Mouse (Mus musculus) ovary, adult 18-20 months (tissue): ENCODE data around the gene Uvrag.

ENCODE experiments used
- DNase-seq: peaks from one replicate; pipeline ENCODE4 v3.0.0; 2022; ENCODE audit warnings: low spot score, mixed read lengths

Uvrag gene

DNA sequence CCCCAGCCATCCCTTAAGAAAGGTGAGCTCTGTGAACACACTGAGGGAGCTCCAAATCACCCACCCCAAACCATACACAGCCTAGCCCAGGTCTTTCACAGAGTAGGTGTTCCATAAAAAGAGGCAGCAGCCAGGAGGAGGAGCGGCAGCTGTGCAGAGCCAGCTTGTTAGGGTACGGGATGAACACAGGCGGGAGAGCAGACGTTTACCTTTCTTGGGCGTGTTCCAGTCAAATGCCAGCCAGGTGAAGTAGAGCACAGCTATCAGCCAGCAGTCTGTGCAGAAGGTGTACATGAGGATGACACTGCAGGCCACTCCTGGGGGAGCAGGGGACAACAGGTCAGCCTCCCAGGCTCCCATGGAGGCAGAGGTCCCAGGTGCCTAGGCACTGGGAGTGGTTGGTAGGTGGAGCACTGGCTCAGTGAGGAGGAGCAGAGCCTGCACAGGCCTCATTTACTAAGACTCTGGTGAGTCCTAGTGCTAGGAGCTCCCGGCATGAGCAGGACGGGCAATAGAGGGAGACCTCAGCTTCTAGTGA, 24.0 kb upstream of the Uvrag start:
- DNase-seq, result no peak

- no peak for DNase-seq
Measured at GRCm38 (mm10) chr7:99162462-99162861, 21.5 kb upstream of the Uvrag start.

DNA sequence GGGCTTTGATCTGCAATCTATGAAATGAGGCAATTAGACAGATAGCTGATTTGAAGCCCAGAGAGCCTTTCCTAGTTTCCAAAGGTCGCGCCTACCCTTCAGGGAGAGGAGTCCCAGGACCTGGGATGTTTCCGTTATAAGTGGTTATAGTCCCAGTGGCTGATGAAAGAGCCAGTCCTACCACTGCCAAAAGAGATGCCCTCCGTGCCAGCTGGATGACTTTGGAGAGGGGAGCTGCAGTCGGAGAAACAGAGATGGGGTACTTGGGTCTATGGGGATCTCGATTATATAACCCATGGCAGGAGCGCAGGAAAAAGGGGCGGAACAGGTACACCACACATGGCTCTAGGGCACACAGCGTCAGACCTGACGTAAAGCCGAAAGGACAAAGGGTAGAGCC, 21.0 kb upstream of the Uvrag start:
- no peak for DNase-seq

- no peak for DNase-seq
Measured at GRCm38 (mm10) chr7:99161529-99161928, 20.6 kb upstream of the Uvrag start.

- DNase-seq, result no peak
Measured at GRCm38 (mm10) chr7:99160995-99161394, 20.1 kb upstream of the Uvrag start.

GRCm38 (mm10) chr7:99159446-99159845, 18.5 kb upstream of the Uvrag start:
- no peak for DNase-seq

DNA sequence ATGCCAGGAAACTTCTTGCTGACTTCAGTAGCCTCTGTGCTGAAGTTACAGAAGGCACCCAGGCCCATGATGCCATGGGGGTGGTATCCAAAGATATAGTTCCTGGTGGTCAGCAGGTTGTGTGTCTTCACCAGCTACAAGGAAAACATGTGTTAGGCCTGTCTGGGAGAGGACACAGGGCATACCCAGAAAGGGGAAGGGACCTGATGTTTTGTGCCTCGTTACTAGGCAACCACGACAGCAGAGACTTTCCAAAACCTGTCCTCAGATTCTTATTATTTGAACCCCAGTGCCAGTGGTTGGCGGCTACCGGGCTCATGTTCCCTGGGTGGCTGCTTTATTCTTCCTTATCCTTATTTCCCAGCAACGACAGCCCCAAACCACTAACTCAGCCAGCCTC, 18.0 kb upstream of the Uvrag start:
- DNase-seq, result no peak

GRCm38 (mm10) chr7:99158011-99158410, 17.1 kb upstream of the Uvrag start:
- no peak for DNase-seq

DNA sequence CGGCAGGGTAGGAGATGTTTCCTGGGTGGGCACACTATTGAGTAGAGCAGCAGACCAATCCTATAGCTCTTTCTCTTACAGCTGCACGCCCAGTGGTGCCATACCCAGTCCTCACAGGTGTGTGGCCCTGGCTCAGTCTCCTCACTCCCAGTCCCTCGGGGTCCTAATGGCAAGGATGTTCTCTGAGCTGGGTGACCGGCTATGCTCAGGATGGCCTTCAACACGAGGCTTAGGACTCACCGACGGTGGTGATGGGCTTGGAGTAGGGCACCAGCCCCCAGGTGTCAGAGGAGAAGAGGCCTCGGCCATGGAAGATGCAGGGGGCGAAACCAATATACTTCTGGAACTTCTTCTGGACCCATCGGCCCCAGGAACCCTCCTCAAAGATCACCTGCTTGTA, 15.8 kb upstream of the Uvrag start:
- no peak for DNase-seq

DNA sequence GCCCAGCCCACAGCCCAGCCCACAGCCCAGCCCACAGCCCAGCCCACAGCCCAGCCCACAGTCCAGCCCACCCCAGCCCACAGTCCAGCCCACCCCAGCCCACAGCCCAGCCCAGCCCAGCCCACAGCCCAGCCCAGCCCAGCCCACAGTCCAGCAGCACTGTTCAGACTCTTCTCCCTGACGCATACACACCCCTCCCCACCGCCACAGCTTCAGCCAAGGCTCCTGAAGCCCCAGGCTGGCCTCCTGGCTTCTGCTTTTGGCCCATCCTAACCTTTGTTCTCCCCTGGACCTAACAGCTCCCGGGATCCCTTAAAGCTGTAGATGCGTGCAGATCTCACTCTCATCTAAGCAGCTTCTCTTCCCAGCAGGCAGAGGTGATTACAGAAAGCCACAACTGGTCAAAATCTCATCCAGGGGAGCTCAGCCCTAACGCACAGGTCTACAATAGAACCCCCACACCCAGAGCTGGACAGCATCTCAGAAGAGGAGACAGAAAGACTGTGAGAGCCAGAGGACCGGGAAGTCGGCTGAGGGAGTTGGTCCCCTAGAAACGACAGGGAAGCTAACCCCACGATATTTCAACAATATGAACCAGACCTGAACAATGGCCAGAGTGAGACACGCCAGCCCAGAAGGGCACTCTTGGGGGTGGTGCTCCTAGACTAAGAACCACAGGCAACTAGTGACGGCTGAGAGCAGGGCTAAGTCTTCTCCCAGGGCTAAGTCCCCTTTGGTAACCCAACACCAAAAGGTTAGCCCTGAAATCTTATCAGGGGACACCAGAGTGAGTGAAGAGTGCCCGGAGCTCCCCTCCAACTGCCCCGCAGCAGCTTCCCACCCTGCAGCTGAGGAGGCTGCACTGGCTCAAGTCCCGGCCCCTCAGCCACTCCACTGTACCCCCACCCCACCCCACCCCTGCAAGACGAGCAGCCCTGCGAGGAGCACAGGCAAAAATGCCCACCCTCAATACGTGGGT, 14.7 kb upstream of the Uvrag start:
- peak; percentile 38 for DNase-seq

DNA sequence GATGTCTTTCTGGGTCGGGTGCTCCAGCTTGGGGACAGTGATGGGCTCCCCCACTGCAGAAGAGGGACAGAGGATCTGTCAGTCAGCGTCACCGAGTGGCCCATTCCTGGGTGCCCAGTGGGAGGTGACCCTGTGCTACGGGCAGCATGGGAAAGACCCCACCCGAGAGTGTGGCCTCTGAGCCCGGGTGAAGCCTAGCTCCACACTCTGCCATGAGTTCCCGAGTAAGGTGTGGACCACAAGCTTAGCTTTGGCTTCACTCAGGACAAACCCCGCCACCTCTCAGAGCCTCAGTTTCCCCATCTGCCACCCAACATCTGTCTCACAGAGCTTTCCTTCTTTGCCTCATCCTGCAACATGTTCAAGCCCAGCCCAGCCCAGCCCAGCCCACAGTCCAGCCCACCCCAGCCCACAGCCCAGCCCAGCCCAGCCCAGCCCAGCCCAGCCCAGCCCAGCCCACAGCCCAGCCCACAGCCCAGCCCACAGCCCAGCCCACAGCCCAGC, 13.8 kb upstream of the Uvrag start:
- no peak for DNase-seq

GRCm38 (mm10) chr7:99153686-99154202, 12.8 kb upstream of the Uvrag start:
- no peak for DNase-seq

DNA sequence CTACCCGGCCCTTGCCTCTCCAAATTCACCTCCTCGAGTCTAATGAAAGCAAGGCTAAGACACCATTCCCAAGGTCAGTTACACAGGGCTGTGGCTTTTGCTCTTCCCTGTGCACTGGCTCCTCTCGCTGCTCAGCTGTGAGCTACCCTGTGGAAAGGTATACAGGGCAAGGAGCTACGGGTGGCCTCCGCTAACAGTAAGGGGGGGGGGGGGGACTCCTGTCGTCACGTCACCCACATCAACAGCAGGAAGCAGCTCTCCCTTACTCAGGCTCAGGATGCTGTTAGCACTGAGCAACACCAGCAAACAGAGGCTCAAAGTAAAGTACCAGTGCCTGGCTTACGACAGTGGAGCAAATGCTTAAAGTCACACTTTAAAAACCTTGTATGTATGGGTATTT, 11.8 kb upstream of the Uvrag start:
- no peak for DNase-seq

GRCm38 (mm10) chr7:99151342-99151741, 10.4 kb upstream of the Uvrag start:
- DNase-seq, result peak; percentile 86

- no peak for DNase-seq
Measured at GRCm38 (mm10) chr7:99149017-99149416, 8.1 kb upstream of the Uvrag start.

DNA sequence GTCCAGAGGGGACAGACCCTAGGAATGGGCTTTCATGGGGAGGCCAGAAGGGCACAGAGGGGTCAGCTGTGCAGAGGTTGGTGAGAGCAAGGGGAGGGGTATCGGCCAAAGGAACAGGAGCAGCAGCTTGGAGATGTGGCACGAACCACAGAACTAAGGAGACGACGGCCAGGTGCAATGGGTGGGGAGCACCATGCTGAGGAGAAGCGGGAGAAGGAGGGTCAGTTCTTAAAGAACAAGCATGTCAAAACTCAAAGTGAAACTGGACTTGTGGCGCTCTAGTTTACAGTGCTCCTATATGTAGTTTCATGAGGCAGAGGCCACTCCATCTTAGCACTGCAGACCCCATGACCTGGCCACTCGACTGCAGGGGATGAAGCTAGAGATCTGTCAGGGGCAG, 6.6 kb upstream of the Uvrag start:
- DNase-seq, result no peak

- no peak for DNase-seq
Measured at GRCm38 (mm10) chr7:99146906-99147305, 6.0 kb upstream of the Uvrag start.

DNA sequence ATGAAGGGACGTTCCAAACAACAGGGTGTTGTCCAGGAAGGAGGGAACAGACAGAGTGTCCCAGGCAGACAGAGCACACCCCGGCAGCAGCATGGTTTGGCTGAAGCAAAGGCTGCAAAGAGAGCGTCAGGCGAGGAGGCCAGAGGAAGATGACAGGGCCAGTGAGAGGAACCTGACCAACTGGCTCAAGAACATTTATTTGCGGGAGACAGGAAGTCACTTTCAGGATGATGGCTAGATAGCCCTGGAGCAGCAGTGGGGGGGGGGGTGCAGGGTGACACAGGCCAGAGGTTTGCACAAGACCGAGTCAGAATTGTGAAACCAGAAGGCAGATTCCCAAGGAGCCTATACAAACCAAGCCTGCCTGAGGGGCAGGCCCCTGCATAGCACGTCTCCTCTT, 5.1 kb upstream of the Uvrag start:
- no peak for DNase-seq

- no peak for DNase-seq
Measured at GRCm38 (mm10) chr7:99144616-99145015, 3.7 kb upstream of the Uvrag start.

GRCm38 (mm10) chr7:99143244-99143643, 2.3 kb upstream of the Uvrag start:
- DNase-seq, result no peak

DNA sequence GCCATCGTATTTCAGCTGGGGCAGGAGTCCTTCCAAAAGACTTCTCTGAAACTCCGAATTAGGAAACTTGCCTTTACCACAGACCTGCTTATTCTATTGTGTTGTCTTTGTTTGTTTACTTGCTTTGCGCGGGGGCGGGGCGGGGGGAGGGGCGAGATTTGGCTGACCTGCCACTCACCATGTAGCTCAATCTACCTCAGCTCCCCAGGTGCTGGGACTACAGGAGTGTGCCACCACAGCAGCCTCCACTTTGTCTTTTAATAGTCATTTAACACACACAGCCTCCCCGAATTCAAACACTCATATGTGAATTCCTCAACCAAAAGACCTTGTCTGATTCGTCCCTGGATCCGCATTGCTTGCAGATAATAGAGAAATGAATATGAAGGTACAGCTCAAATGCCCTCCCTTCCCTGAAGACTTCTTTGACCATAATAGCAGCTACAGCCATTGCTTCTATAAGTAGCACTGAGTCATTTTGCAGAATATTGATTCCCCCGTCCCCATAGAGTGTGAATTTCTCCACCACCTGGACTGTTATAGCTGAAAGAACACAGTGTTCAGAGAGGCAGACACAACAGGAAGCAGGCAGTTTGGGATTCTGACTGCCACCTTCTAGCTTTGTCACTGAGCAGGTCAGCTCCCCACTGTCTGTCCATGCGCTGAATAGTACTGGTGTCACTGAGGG, 1.1 kb upstream of the Uvrag start:
- DNase-seq, result no peak

GRCm38 (mm10) chr7:99140511-99140910, 430 bp downstream of the Uvrag start:
- DNase-seq, result no peak
